Mouse (Mus musculus) embryonic facial prominence, embryonic 10.5 days (tissue): ENCODE results near the gene Sipa1l3. TPM values are rescaled to one million over a fixed set of nuclear protein-coding genes. Genes with fewer than 3 reads are reported as not detected.

Experiments
- DNase-seq: peaks from one replicate; pipeline ENCODE4 v3.0.0-alpha.2; 2017; ENCODE audit warnings: low spot score
- H3K27ac ChIP-seq: fragments of 300-500 bp; sonication (generic); replicated peaks from 2 replicates; pipeline ENCODE4 v1.5.1; 2016; ENCODE audit warnings: mild to moderate bottlenecking
- H3K27me3 ChIP-seq: fragments of 300-500 bp; sonication (generic); replicated peaks from 2 replicates; pipeline ENCODE4 v1.6.1; 2016; ENCODE audit warnings: low read depth, mild to moderate bottlenecking; ENCODE audit not compliant: poor library complexity, severe bottlenecking
- H3K36me3 ChIP-seq: fragments of 300-500 bp; sonication (generic); replicated peaks from 2 replicates; pipeline ENCODE4 v1.6.1; 2016; ENCODE audit warnings: mild to moderate bottlenecking, moderate library complexity
- H3K4me1 ChIP-seq: fragments of 300-500 bp; sonication (generic); 2 replicates; pipeline ENCODE4 v1.6.1; 2016
- H3K4me3 ChIP-seq: fragments of 300-500 bp; sonication (generic); 2 replicates; pipeline ENCODE4 v1.5.1; 2016; ENCODE audit warnings: mild to moderate bottlenecking, moderate library complexity
- H3K9me3 ChIP-seq: fragments of 300-500 bp; sonication (generic); 2 replicates; pipeline ENCODE4 v1.6.1; 2016; ENCODE audit warnings: mild to moderate bottlenecking
- WGBS: fragments of 180-500 bp; shearing (Covaris S2); methylation state at CpG from one replicate; pipeline ENCODE4 v1.1.7; 2016; 5-methylcytosine and 5-hydroxymethylcytosine counted together
- polyA plus RNA-seq: library from polyadenylated mRNA; unstranded; fragments of >200 nt; fragmentation: Nextera tagmentation; extraction: Ambion mirVana; gene quantifications from 2 replicates; pipeline ENCODE4 v1.2.1, GENCODE M21; 2016

Sipa1l3 gene
- polyA plus RNA-seq, 1 experiment from 2014 or later: 9.2 TPM

DNA sequence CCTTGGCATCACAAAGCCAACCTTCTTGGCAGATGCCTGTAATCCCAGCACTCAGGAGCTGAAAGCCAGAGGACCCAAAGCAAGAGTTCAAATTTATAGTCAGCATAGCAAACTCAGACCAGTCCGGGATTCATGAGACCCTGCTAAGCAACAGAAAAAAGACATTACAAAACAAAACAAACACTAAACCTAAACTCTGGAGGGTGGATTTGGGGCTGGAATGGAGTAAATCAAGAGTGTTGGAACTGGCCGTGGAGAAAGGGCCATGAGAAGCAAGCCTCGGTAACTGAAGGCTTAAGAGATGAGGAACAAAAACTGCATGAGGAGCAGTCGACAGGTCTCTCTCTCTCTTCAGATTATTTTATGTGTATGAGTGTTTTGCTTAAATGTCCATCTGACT, 234.6 kb downstream of the Sipa1l3 start:
- Histone ChIP-seq H3K4me3 (no peak overlapping the region), H3K27ac (no peak overlapping the region), H3K36me3 (no peaks in the 10 kb centered on the region), H3K9me3 (no peaks in the 10 kb centered on the region), H3K27me3 (peaks cover 86% of the 10 kb centered on the region), H3K4me1 (peaks cover 35% of the 10 kb centered on the region)
- no peak for DNase-seq
- WGBS: 87% methylated on average over 4 of the region's 4 CpGs

DNA sequence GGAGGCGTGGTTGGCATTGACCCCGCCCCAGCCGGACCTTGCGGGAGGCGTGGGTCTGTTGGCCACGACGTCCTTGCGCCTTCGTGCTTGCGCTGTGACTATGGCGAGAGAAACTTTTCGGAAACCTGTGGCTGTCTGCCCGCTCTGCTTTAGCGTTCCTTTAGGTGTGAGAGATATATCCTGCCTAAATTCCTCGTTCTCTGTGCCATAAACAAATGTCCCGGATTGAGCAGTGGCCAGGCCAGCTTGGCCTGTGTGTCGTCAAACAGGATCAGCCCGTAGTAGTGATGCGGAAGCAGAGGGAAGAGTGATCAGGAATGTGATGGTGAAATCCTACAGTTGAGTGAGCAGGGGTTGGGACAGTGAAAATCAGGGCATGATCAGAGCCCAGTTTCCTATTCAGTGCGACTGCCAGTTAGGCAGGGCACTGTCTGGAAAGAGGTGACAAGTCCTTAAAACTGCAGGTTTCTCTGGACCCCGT, 236.3 kb downstream of the Sipa1l3 start:
- Histone ChIP-seq H3K27me3 (peaks cover 72% of the 10 kb centered on the region), H3K9me3 (no peaks in the 10 kb centered on the region), H3K4me1 (peaks cover 30% of the 10 kb centered on the region), H3K27ac (peak overlapping the region; percentile 85), H3K36me3 (no peaks in the 10 kb centered on the region), H3K4me3 (peak overlapping the region; percentile 76)
- WGBS: 12% methylated on average over 21 of the region's 21 CpGs
- DNase-seq: no peak

- H3K27me3 ChIP-seq: peaks cover 69% of the 10 kb centered on the region
- under 1% methylated on average over 80 of the region's 80 CpGs for WGBS
- peak within 1 kb of the TSS; percentile 85 for H3K27ac ChIP-seq
- no peaks in the 10 kb centered on the region for H3K9me3 ChIP-seq
- peak within 1 kb of the TSS; percentile 76 for H3K4me3 ChIP-seq
- peaks cover 30% of the 10 kb centered on the region for H3K4me1 ChIP-seq
- DNase-seq: peak; percentile 78
- H3K36me3 ChIP-seq: no peaks in the 10 kb centered on the region
Measured at GRCm38 (mm10) chr7:29281201-29282073, 237.0 kb downstream of the Sipa1l3 start, which contains the start of gene Spint2. Spint2 (minus strand) TSS chr7:29281912.

- 12% methylated on average over 13 of the region's 13 CpGs for WGBS
- DNase-seq: no peak
- peaks cover 64% of the 10 kb centered on the region for H3K27me3 ChIP-seq
- H3K4me3 ChIP-seq: peak overlapping the region; percentile 76
- H3K27ac ChIP-seq: peak overlapping the region; percentile 85
- no peaks in the 10 kb centered on the region for H3K9me3 ChIP-seq
- no peaks in the 10 kb centered on the region for H3K36me3 ChIP-seq
- peaks cover 30% of the 10 kb centered on the region for H3K4me1 ChIP-seq
Measured at GRCm38 (mm10) chr7:29280801-29281200, 237.6 kb downstream of the Sipa1l3 start.

DNA sequence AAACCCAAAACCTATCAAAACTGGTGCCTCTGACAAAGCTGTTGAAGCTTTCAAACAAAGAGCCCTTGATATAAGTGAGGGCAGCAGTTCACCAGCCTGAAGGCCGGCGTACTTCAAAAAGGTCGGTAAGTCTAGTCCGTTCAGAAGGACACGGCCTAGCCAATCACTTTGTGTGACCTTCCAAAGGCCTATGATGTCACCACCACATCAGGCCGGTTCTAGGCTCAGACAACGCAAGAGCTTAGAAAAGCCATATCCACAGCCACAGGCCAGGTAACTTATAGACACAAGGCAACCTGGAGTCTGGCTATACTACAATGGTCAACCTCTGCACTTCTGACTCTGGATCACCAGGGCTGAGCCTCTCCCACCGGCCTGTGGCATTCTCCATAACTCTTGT, 238.5 kb downstream of the Sipa1l3 start:
- WGBS: 65% methylated on average over 8 of the region's 8 CpGs
- Histone ChIP-seq H3K4me1 (peaks cover 30% of the 10 kb centered on the region), H3K36me3 (no peaks in the 10 kb centered on the region), H3K27me3 (peaks cover 56% of the 10 kb centered on the region), H3K4me3 (peak overlapping the region; percentile 76; the same call in 1 of the 2 replicates), H3K27ac (no peak overlapping the region), H3K9me3 (no peaks in the 10 kb centered on the region)
- no peak for DNase-seq

DNA sequence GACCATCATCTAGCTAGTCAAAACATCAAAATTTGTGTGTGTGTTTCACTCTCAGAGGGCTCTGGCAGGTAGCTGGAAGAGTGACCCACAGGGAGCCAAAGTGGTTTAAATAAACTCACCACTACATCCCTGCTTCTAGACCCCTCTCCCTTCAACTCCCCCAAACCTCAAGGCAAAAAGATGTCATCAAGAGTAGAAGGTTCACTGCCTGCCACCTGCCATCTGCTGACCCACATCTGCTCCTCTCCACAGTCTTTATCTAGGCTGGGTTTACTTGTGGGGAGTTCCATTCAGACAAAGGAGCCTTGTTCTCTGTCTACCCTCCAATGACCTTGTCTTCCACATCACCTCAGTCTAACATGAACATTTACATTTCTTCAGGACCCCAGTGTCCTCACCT, 239.2 kb downstream of the Sipa1l3 start:
- Histone ChIP-seq H3K4me3 (no peak overlapping the region), H3K27ac (no peak overlapping the region), H3K27me3 (peaks cover 50% of the 10 kb centered on the region), H3K36me3 (no peaks in the 10 kb centered on the region), H3K4me1 (peaks cover 30% of the 10 kb centered on the region), H3K9me3 (no peaks in the 10 kb centered on the region)
- no peak for DNase-seq

- no peak for DNase-seq
- Histone ChIP-seq H3K4me1 (peaks cover 30% of the 10 kb centered on the region), H3K9me3 (no peaks in the 10 kb centered on the region), H3K27me3 (peaks cover 36% of the 10 kb centered on the region), H3K36me3 (no peaks in the 10 kb centered on the region), H3K27ac (no peak overlapping the region), H3K4me3 (no peak overlapping the region)
- WGBS: 91% methylated on average over 4 of the region's 4 CpGs
Measured at GRCm38 (mm10) chr7:29277510-29277909, 240.9 kb downstream of the Sipa1l3 start.

- no peak overlapping the region for H3K4me3 ChIP-seq
- WGBS: 69% methylated on average over 5 of the region's 5 CpGs
- peaks cover 28% of the 10 kb centered on the region for H3K27me3 ChIP-seq
- no peak overlapping the region for H3K27ac ChIP-seq
- H3K9me3 ChIP-seq: no peaks in the 10 kb centered on the region
- H3K4me1 ChIP-seq: peaks cover 23% of the 10 kb centered on the region
- no peak for DNase-seq
- H3K36me3 ChIP-seq: no peaks in the 10 kb centered on the region
Measured at GRCm38 (mm10) chr7:29276715-29277114, 241.7 kb downstream of the Sipa1l3 start.

DNA sequence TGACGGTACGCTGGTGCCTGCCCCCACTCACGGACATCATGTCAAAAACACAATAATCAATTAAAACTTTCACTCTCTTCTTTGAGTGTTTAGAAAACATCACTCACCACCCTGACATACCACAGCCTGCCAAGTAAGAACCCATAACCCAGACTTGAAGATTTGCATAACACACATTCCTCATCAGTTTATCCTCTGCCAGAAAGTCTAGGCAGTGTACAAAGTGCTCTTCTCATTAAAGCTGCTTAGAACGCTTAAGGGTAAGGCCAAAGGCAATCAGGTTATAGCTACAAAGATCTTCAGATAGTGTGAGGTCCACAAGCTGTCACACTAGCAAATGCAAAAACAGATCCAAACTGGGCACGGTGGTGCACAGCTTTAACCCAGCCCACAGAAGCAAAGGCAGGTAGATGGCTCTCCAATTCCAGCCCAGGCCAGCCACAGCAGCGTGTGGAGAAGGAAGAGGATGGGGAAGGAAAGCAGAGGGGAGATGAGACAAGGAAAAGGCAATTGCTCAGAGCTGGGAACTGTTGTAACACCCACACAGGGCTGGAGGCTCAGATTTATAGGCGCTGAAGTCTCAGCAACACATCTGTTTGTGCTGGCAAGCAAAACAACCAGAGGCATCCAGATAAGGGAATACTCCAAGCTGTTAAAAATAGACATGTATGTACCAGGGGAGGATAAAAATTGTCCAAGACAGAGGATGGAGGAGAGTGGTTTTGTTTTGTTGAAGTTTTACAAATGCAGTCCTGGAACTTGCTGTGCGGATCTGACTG, 246.6 kb downstream of the Sipa1l3 start:
- WGBS: 83% methylated on average over 8 of the region's 8 CpGs
- Histone ChIP-seq H3K9me3 (no peaks in the 10 kb centered on the region), H3K27me3 (no peaks in the 10 kb centered on the region), H3K4me1 (peaks cover 3% of the 10 kb centered on the region; the same call in 1 of the 2 replicates), H3K36me3 (no peaks in the 10 kb centered on the region), H3K4me3 (no peak overlapping the region), H3K27ac (no peak overlapping the region)
- no peak for DNase-seq

DNA sequence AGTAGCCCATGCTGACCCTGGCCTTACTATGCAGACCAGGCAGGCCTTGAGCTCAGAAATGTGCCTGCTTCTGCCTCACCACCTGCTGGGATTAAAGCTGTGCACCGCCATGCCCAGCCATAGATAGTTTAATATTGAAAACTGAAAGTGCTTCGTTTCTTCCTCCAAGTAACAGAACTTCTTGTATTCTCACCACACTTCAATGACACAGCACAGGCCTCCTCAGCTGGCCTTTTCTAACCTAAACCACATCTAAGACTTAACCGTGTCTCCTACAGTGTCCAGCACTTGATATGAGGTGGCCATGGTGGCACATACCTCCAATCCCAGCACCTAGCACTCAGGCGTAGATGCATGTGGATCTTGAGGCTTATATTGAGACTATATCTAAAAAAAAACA, 248.0 kb downstream of the Sipa1l3 start:
- Histone ChIP-seq H3K36me3 (no peaks in the 10 kb centered on the region), H3K4me3 (no peak overlapping the region), H3K9me3 (no peaks in the 10 kb centered on the region), H3K4me1 (peaks cover 11% of the 10 kb centered on the region; the same call in 1 of the 2 replicates), H3K27me3 (no peaks in the 10 kb centered on the region), H3K27ac (no peak overlapping the region)
- no peak for DNase-seq
- 89% methylated on average over 4 of the region's 4 CpGs for WGBS
